Mouse (Mus musculus) lung, adult 2 months (tissue): Measurements from ENCODE around the gene Fam19a5. TPM values are rescaled to one million over a fixed set of nuclear protein-coding genes. Genes with fewer than 3 reads are reported as not detected.

Experiments
- DNase-seq: peaks from one replicate; pipeline ENCODE4 v3.0.0; 2022
- H3K4me1 ChIP-seq: fragments of 200-500 bp; 2 replicates; pipeline ENCODE4 v1.6.1; 2011; ENCODE audit warnings: low read length; ENCODE audit not compliant: control insufficient read depth, insufficient read depth
- H3K4me3 ChIP-seq: fragments of 200-500 bp; replicated peaks from 2 replicates; pipeline ENCODE3; 2011; ENCODE audit warnings: low read depth, mild to moderate bottlenecking, control low read depth, low read length; ENCODE audit errors: extremely low read depth
- CTCF ChIP-seq: fragments of 200-500 bp; IDR thresholded peaks from 2 replicates; pipeline ENCODE4 v1.5.1; 2011; ENCODE audit warnings: mild to moderate bottlenecking, low read length, control low read depth; ENCODE audit not compliant: insufficient read depth
- POLR2A ChIP-seq: fragments of 200-500 bp; IDR thresholded peaks from 2 replicates; pipeline ENCODE4 v1.6.1; 2011; ENCODE audit warnings: low read depth, mild to moderate bottlenecking, control low read depth, low read length, borderline replicate concordance; ENCODE audit errors: extremely low read depth
- WGBS: fragments of 180-500 bp; shearing (Covaris S2); methylation state at CpG from one replicate; pipeline ENCODE4 v1.1.7; 2018; 5-methylcytosine and 5-hydroxymethylcytosine counted together
- polyA plus RNA-seq: library from polyadenylated mRNA; depleted of rRNA; stranded (reverse); fragments of >200 nt; gene quantifications from 2 replicates; pipeline ENCODE4 v1.2.3, GENCODE M21; 2012

Fam19a5 gene
- polyA plus RNA-seq, 1 experiment: 1.8 TPM

DNA sequence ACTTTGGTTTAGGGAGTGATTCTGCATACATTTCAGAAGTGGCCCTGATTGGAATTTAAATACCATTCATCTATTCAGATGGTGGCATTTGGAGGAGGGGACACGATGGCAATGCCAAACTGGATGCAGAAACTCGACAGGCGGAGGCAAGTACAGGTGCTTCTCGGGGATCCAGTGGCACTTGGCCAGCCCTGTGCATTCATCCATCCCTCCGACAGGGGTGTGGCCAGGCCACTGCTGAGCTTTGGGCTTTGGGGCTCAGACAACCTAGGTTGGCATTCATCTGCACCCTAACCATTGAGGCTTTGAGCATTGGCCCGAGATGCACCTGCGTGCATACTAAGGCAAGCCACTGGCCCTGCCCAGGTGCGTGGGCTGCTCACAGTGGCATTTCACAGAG, 52.6 kb downstream of the Fam19a5 start:
- no peak for TF ChIP-seq CTCF
- TF ChIP-seq POLR2A: no peak
- H3K4me3 ChIP-seq: no peak overlapping the region
- 81% methylated on average over 8 of the region's 8 CpGs for WGBS
- no peak for DNase-seq
- no peaks in the 10 kb centered on the region for H3K4me1 ChIP-seq

DNA sequence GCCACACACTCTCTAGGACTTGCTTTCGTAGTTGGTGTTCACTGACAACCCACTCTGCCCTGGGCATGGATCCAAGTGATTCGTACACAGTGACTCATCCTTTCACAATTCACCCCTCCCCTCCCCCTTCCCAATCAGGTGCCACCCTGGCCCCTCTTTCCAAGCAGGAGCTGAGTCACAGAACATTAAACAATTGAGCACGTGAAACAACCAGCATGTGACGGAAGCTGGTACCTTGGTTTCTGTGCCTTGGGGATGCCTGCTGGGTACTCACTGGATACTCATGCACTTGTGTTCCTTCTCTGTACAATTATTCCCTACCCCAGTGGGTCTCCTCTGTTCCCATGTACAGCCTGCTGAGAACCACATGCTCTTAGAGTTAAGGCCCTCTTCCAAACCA, 53.0 kb downstream of the Fam19a5 start:
- no peak for DNase-seq
- no peak overlapping the region for H3K4me3 ChIP-seq
- H3K4me1 ChIP-seq: no peaks in the 10 kb centered on the region
- 44% methylated on average over 4 of the region's 4 CpGs for WGBS
- TF ChIP-seq POLR2A (no peak), CTCF (no peak)

DNA sequence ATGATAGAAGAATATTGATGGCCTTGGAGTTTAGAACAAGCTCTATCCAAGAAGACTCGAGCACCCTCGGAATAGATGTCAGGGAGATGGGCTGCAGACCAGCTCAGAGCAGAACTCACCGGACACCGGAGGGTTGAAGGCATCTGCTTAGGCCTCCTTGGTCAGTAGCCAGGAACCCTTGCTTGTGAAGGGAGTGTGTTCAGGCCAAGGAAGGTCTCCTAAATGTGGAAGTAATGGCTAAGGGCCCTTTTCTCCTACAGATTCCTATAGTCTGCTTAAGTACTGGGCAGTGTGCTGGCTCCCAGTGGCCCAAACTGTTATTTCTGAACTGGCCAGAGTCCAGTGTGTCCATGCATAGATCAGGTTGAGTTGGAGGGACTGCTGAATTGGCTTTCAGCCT, 53.7 kb downstream of the Fam19a5 start:
- Histone ChIP-seq H3K4me1 (no peaks in the 10 kb centered on the region), H3K4me3 (no peak overlapping the region)
- no peak for DNase-seq
- WGBS: 86% methylated on average over 4 of the region's 4 CpGs
- TF ChIP-seq CTCF (no peak), POLR2A (no peak)

DNA sequence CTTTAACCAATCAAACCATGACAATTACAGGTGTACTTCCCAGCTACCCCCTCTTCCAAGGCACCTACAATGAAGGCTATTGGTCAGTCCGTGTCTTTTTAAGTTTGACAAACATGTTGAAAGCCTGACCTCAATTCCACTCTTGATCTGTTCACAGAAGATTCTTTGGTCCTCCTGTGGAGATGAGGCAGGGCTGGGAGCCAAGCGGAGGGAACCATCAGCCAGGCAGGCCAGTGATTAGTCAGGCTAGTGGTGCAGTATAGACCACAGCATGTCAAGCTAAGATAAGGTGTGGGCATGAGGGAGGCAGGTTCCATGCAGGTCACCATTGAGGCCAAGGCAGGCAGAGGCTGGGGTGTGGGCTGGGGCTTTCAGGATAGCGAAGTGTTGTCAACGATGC, 54.5 kb downstream of the Fam19a5 start:
- TF ChIP-seq POLR2A: no peak
- no peak for TF ChIP-seq CTCF

DNA sequence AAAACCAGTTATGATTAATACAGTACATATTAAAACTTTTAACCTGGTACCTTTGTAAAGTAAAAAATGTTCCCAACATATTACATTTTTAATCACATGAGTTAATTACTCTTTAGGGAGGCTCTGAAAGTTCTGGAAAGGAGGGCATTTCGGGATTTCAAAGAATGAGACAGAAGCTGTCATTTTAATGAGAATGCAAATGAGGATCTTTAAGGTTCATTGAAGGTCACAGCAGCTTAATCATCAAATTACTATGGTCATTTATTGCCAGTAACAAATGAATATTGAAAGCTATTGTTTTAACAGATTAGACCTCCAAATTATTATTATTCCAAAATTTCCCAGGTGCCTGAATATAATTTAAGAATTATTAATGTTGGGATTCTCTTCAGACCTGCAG, 59.2 kb downstream of the Fam19a5 start:
- no peak for DNase-seq
- 68% methylated on average over 1 of the region's 1 CpGs for WGBS
- TF ChIP-seq POLR2A: no peak
- no peak for TF ChIP-seq CTCF
- Histone ChIP-seq H3K4me1 (no peaks in the 10 kb centered on the region), H3K4me3 (no peak overlapping the region)

More for the DNA sequence above, 54.5 kb downstream of the Fam19a5 start:
- no peak for DNase-seq
- H3K4me3 ChIP-seq: no peak overlapping the region
- 75% methylated on average over 4 of the region's 4 CpGs for WGBS
- no peaks in the 10 kb centered on the region for H3K4me1 ChIP-seq

DNA sequence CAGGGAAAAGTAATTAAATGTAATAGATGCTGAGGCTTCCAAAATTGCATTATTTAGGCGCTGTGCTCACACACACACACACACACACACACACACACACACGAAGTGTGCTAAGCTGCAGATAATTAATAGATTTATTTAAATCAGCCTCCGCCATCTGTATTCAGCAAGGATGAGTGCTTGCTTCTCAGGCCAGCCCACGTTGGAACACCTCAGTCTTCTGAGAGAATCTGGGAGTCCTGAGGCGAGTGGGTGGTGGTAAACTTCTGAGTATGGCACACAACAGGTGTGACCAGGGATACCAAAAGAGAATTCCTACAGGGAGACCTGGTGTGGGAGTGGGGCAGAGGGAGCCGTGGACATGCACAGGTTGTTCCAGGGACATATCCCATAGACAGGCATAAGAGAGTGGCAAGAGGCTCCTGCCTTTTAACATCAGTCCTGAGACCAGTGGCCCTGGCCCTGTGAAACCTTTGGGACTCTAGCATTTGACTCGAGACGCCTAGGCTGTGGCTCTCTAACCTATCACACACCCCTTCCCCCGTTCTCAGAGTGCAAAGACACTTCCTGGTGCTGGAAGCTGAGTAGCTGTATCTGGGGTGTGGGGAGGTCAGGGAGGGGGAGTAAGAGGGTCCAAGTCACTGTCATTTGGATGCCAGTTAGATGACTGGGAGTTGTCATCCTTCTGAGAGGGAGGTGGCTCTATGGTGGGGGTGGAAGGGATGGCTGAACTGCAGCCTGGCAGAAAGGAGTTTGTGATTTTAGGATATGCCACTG, 61.6 kb downstream of the Fam19a5 start:
- no peak for DNase-seq
- WGBS: 49% methylated on average over 9 of the region's 9 CpGs
- no peaks in the 10 kb centered on the region for H3K4me1 ChIP-seq
- no peak overlapping the region for H3K4me3 ChIP-seq
- TF ChIP-seq CTCF (no peak), POLR2A (no peak)

DNA sequence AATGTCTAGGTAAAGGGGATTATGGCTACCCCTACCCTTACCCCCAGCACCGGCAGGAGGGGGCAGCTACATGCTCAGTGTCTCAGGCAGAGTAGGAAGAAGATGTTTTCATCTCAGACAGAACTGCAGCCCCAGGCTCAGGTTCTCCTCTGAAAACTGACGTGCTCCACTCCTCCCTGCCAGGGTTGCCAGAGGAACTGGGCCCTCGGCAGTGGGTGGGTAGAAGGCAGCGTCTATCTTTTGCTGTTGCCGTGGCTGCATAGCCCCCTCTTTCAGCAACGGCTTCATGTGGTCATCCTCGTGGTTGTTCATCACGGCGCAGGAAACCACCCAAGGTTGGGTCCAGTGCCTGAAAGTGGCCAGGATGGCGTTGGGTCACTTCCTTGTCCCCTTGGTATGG, 62.6 kb downstream of the Fam19a5 start:
- H3K4me1 ChIP-seq: no peaks in the 10 kb centered on the region
- 76% methylated on average over 10 of the region's 10 CpGs for WGBS
- TF ChIP-seq CTCF (no peak), POLR2A (no peak)
- DNase-seq: no peak
- no peak overlapping the region for H3K4me3 ChIP-seq

DNA sequence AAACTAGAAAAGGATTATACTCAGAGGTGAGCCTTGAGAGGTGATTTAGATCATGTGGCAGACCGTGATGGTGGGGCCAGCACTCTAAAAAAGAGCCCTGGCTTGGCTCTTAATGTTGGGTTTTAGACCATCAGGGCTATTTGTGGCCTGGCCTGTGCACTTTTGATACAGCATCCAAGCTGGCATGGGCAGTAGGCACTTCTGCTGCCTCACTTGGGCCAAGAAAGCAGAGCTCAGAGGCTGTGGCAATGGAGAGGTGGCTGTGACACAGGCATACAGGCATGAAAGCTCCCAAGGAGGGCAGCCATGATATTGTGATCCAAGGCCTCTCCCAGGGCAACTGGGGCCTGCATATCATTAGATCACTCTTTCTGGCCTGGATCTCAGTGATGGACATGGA, 65.1 kb downstream of the Fam19a5 start:
- H3K4me1 ChIP-seq: no peaks in the 10 kb centered on the region
- no peak overlapping the region for H3K4me3 ChIP-seq
- 77% methylated on average over 1 of the region's 1 CpGs for WGBS
- TF ChIP-seq POLR2A: no peak
- TF ChIP-seq CTCF: no peak
- no peak for DNase-seq

DNA sequence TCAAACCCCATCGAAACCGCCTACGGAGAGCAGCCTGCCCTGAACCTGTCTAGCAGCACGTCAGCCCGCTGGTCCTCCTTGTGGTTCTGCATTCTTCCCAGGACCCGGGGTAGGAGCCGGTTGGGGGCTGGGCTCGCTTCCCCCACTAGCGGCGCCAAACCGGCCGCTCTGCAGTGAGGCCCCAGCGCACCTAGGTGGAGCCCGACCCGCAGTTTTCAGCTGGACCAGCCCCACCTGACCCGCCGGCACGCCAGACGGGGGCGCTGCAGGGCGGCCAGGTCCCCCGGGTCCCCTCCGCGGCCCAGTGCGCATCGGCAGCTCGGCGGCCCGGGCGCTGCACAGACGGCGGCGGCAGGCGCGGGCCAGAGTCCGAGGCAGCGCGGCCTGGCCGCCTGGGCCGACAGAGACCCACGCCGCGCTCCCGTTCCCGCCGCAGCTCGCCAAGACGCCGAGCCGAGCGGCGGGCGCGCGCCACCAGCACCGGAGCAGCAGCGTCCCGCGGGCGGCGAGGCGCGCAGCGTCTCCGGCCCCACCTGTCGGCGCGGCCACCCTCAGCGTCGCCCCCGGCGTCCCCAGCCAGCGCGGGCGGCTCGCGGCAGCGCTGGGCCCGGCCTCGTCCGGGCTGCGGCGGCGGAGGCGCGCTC, 80.0 kb downstream of the Fam19a5 start:
- no peak overlapping the region for H3K4me3 ChIP-seq
- WGBS: 1% methylated on average over 63 of the region's 86 CpGs
- TF ChIP-seq CTCF (no peak), POLR2A (no peak)
- peak; percentile 57 for DNase-seq
- no peaks in the 10 kb centered on the region for H3K4me1 ChIP-seq

DNA sequence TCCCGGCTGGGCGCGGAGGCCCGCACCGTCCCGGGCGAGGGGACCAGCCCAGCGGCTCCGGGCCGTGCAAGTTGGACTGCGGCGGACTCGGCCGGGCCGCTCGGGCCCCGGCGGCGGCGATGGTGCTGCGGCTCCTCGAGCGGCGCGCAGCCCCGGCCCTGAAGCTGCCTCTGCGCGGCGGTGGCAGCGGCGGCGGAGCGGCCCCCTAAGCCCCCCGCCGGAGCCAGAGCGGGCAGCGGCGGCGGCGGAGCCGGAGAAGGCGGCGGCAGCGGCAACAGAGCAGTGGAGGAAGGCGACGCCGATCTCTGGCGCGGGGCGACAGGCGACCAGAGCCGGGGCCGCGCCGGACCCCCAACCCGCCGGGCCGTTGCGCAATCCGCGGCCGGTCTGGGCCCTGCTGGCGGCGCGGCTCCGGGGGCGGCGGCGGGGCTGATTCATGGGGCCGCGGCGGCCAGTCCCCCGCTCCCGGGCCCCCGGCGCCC, 80.6 kb downstream of the Fam19a5 start:
- peak overlapping the region; percentile 6 for H3K4me3 ChIP-seq
- no peaks in the 10 kb centered on the region for H3K4me1 ChIP-seq
- 2% methylated on average over 56 of the region's 76 CpGs for WGBS
- DNase-seq: no peak
- TF ChIP-seq CTCF: no peak
- no peak for TF ChIP-seq POLR2A
